Mouse (Mus musculus): Measurements from ENCODE around the gene Ninl. TPM values are rescaled to one million over a fixed set of nuclear protein-coding genes. Genes with fewer than 3 reads are reported as not detected.
A peak's percentile ranks its signal among the peaks of the same experiment; 100 is the strongest.

The Ninl gene
- polyA plus RNA-seq, 1 experiment from 2014 or later: 11.8 TPM

DNA sequence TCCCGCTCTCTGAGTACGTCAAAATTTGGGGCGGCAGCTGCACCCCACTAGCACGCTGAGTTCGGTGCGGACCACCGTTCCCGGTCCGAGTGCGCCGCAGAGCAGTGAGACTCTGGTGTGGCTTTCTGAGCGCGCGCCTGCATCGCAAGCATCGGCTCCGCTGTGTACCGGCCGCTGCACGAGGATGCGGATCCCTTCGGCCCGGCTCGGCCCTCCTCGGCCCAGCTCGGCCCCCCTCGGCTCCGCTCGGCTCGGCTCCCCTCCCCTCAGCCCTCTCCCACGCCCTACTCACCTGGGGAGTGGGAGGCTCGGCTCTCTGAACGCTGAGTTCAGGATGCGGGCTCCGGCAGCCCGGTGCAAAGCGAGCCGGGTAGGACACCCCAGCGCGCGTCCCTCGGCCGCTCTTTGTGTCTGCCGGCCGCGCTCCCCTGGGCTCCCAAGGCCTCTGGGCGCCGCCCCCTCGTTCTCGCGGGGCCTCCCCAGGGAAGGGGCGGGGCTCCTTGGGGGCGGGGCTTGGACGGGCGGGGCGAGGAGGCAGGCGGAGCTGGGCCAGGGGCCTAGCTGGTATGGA, 30.2 kb downstream of the Ninl start:
- Histone ChIP-seq H3K4me3 (peak overlapping the region; percentile 83), H3K4me1 (replicated peaks) (peaks cover 26% of the 10 kb centered on the region), H3K9me3 (no peaks in the 10 kb centered on the region), H3K36me3 (no peaks in the 10 kb centered on the region), H3K27me3 (ENCODE audit: insufficient read depth, poor library complexity, severe bottlenecking) (no peaks in the 10 kb centered on the region), H3K27ac (peak overlapping the region; percentile 94)
- under 1% methylated on average over 52 of the region's 57 CpGs for WGBS
- DNase-seq (ENCODE audit: low spot score): peak; percentile 87

DNA sequence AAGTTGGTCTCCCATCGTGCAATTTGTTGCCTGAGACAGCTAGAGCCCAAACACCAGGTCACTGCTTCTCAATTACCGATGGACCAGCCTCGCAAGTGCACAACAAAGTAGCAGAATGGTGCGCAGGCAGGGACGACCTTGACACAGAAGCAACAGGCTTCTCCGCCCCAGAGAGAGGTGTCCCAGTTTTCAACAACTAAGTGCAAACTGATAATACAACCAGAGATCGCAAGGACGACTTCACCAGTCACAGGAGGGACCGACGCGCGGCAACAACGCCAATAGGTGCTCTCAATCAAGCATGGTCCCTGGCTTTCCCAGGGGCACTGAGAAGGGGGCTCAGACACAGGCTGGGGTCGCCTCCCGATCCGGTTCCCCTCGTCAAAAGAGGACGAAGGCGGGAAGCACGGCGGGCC, 30.7 kb downstream of the Ninl start:
- Histone ChIP-seq H3K4me1 (replicated peaks) (peaks cover 26% of the 10 kb centered on the region), H3K27ac (peak overlapping the region; percentile 94), H3K9me3 (no peaks in the 10 kb centered on the region), H3K36me3 (no peaks in the 10 kb centered on the region), H3K4me3 (peak overlapping the region; percentile 83), H3K27me3 (ENCODE audit: insufficient read depth, poor library complexity, severe bottlenecking) (no peaks in the 10 kb centered on the region)
- under 1% methylated on average over 21 of the region's 21 CpGs for WGBS
- DNase-seq (ENCODE audit: low spot score): no peak

GRCm38 (mm10) chr2:151008006-151008405, 31.2 kb downstream of the Ninl start:
- WGBS: 55% methylated on average over 6 of the region's 6 CpGs
- Histone ChIP-seq H3K27me3 (ENCODE audit: insufficient read depth, poor library complexity, severe bottlenecking) (no peaks in the 10 kb centered on the region), H3K9me3 (no peaks in the 10 kb centered on the region), H3K4me1 (replicated peaks) (peaks cover 26% of the 10 kb centered on the region), H3K36me3 (no peaks in the 10 kb centered on the region), H3K27ac (0 out of 2 replicates have a peak overlapping the region, but pooled peaks have one; percentile 94), H3K4me3 (peak overlapping the region; percentile 83)
- no peak for DNase-seq (ENCODE audit: low spot score)

- Histone ChIP-seq H3K27me3 (ENCODE audit: insufficient read depth, poor library complexity, severe bottlenecking) (no peaks in the 10 kb centered on the region), H3K36me3 (no peaks in the 10 kb centered on the region), H3K9me3 (no peaks in the 10 kb centered on the region), H3K4me3 (no peak overlapping the region), H3K27ac (no peak overlapping the region), H3K4me1 (replicated peaks) (peaks cover 26% of the 10 kb centered on the region)
- 81% methylated on average over 5 of the region's 5 CpGs for WGBS
- DNase-seq (ENCODE audit: low spot score): no peak
Measured at GRCm38 (mm10) chr2:151006281-151006945, 32.8 kb downstream of the Ninl start.

- Histone ChIP-seq H3K9me3 (no peaks in the 10 kb centered on the region), H3K4me1 (replicated peaks) (peaks cover 23% of the 10 kb centered on the region), H3K27ac (no peak overlapping the region), H3K36me3 (no peaks in the 10 kb centered on the region), H3K27me3 (ENCODE audit: insufficient read depth, poor library complexity, severe bottlenecking) (no peaks in the 10 kb centered on the region), H3K4me3 (no peak overlapping the region)
- no peak for DNase-seq (ENCODE audit: low spot score)
- WGBS: 93% methylated on average over 10 of the region's 10 CpGs
Measured at GRCm38 (mm10) chr2:151004390-151004789, 34.8 kb downstream of the Ninl start.

GRCm38 (mm10) chr2:151003796-151004195, 35.4 kb downstream of the Ninl start:
- H3K9me3 ChIP-seq: no peaks in the 10 kb centered on the region
- no peaks in the 10 kb centered on the region for H3K27me3 ChIP-seq (ENCODE audit: insufficient read depth, poor library complexity, severe bottlenecking)
- peaks cover 29% of the 10 kb centered on the region for H3K4me1 ChIP-seq (replicated peaks)
- 85% methylated on average over 6 of the region's 6 CpGs for WGBS
- no peaks in the 10 kb centered on the region for H3K36me3 ChIP-seq
- DNase-seq (ENCODE audit: low spot score): no peak
- H3K27ac ChIP-seq: no peak overlapping the region
- no peak overlapping the region for H3K4me3 ChIP-seq

- Histone ChIP-seq H3K4me1 (replicated peaks) (peaks cover 24% of the 10 kb centered on the region), H3K27me3 (ENCODE audit: insufficient read depth, poor library complexity, severe bottlenecking) (no peaks in the 10 kb centered on the region), H3K36me3 (peaks cover 9% of the 10 kb centered on the region; the same call in 1 of the 2 replicates), H3K4me3 (no peak overlapping the region), H3K27ac (no peak overlapping the region), H3K9me3 (no peaks in the 10 kb centered on the region)
- 89% methylated on average over 5 of the region's 5 CpGs for WGBS
- DNase-seq (ENCODE audit: low spot score): no peak
Measured at GRCm38 (mm10) chr2:151001619-151002175, 37.5 kb downstream of the Ninl start.

GRCm38 (mm10) chr2:151000402-151001178, 38.6 kb downstream of the Ninl start:
- DNase-seq (ENCODE audit: low spot score): peak; percentile 56
- peaks cover 21% of the 10 kb centered on the region for H3K4me1 ChIP-seq (replicated peaks)

GRCm38 (mm10) chr2:150999021-150999420, 40.2 kb downstream of the Ninl start:
- Histone ChIP-seq H3K36me3 (peaks cover 9% of the 10 kb centered on the region; the same call in 1 of the 2 replicates), H3K27ac (no peak overlapping the region), H3K4me1 (replicated peaks) (peaks cover 21% of the 10 kb centered on the region), H3K9me3 (no peaks in the 10 kb centered on the region), H3K27me3 (ENCODE audit: insufficient read depth, poor library complexity, severe bottlenecking) (no peaks in the 10 kb centered on the region), H3K4me3 (no peak overlapping the region)
- WGBS: 60% methylated on average over 3 of the region's 3 CpGs
- no peak for DNase-seq (ENCODE audit: low spot score)

More at GRCm38 (mm10) chr2:151000402-151001178, 38.6 kb downstream of the Ninl start:
- Histone ChIP-seq H3K9me3 (no peaks in the 10 kb centered on the region), H3K36me3 (peaks cover 9% of the 10 kb centered on the region; the same call in 1 of the 2 replicates), H3K27me3 (ENCODE audit: insufficient read depth, poor library complexity, severe bottlenecking) (no peaks in the 10 kb centered on the region), H3K4me3 (no peak overlapping the region), H3K27ac (no peak overlapping the region)
- WGBS: 50% methylated on average over 7 of the region's 7 CpGs

DNA sequence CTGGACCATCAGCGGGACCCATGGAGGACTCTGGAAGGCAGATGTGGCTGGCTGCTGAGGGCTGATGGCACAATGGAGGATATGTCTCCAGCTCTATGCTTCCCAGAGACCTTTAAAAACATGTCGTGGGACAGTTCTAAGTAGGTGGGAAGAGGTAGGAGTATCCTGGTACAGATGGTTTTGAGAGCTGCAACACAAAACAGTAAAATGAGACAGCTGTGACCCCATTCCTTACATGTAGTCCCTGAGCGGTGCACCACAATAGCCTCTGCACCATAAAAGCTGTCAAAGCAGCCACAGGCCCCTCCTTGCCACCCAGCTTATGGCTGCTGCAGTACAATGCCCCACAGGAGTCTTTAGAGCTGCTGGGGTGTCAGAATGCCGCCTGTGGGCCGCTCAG, 41.6 kb downstream of the Ninl start:
- H3K4me3 ChIP-seq: no peak overlapping the region
- no peaks in the 10 kb centered on the region for H3K27me3 ChIP-seq (ENCODE audit: insufficient read depth, poor library complexity, severe bottlenecking)
- no peaks in the 10 kb centered on the region for H3K9me3 ChIP-seq
- 75% methylated on average over 5 of the region's 5 CpGs for WGBS
- H3K4me1 ChIP-seq (replicated peaks): peaks cover 21% of the 10 kb centered on the region
- peaks cover 9% of the 10 kb centered on the region; the same call in 1 of the 2 replicates for H3K36me3 ChIP-seq
- no peak overlapping the region for H3K27ac ChIP-seq
- DNase-seq (ENCODE audit: low spot score): no peak

- Histone ChIP-seq H3K4me3 (no peak overlapping the region), H3K4me1 (replicated peaks) (peaks cover 21% of the 10 kb centered on the region), H3K36me3 (peaks cover 9% of the 10 kb centered on the region; the same call in 1 of the 2 replicates), H3K27me3 (ENCODE audit: insufficient read depth, poor library complexity, severe bottlenecking) (no peaks in the 10 kb centered on the region), H3K27ac (no peak overlapping the region), H3K9me3 (no peaks in the 10 kb centered on the region)
- DNase-seq (ENCODE audit: low spot score): no peak
- WGBS: 80% methylated on average over 4 of the region's 4 CpGs
Measured at GRCm38 (mm10) chr2:150995324-150995723, 43.9 kb downstream of the Ninl start.

GRCm38 (mm10) chr2:150991050-150991449, 48.1 kb downstream of the Ninl start:
- Histone ChIP-seq H3K27ac (no peak overlapping the region), H3K9me3 (no peaks in the 10 kb centered on the region), H3K36me3 (0 out of 2 replicates have a peak, but pooled peaks cover 7% of the 10 kb centered on the region), H3K4me1 (replicated peaks) (no peaks in the 10 kb centered on the region), H3K27me3 (ENCODE audit: insufficient read depth, poor library complexity, severe bottlenecking) (no peaks in the 10 kb centered on the region), H3K4me3 (no peak overlapping the region)
- peak; percentile 0 for DNase-seq (ENCODE audit: low spot score)
- WGBS: 92% methylated on average over 4 of the region's 4 CpGs

All from hindbrain, embryonic 10.5 days (tissue).